Mouse (Mus musculus): ENCODE results near the gene Cep70.

DNA sequence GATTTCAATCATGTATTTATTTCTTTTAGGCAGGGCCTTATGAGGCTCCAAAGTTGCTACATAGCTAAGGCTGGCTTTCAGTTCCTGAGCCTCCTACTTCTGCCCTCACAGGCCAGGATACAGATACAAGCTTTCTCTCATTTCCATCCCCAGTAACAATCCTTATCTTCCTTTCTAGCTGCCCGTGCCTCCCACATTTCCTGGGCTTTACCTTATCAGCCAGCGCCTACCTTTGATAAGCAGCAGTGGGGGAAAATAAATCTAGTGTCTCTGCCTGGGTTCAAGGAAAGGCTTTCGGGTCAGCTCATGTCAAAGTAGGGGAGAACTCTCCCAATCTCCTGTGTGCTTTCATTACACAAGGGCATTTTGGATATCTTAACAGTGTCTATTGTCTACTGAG lies 98.4 kb downstream of the Cep70 start:
- TF ChIP-seq POLR2A (IDR thresholded peaks at IDR 0.05; ENCODE audit: extremely low read depth, insufficient read depth, low read length) (no peak), CTCF (IDR thresholded peaks at IDR 0.05; ENCODE audit: low read depth, low read length) (no peak)

Measured in liver, adult 2 months (tissue).